Mouse (Mus musculus) embryonic facial prominence, embryonic 11.5 days (tissue): Measurements from ENCODE around the gene Zfp992. TPM values are rescaled to one million over a fixed set of nuclear protein-coding genes. Genes with fewer than 3 reads are reported as not detected.
"Not testable (repeated sequence)": the region's sequence is repeated elsewhere in the genome, so short reads cannot be mapped to it uniquely, and the experiment has no call there.

ENCODE experiments used
- ATAC-seq: fragments of 200-750 bp; cut with Nextera tagmentation; replicated peaks from 2 replicates; pipeline ENCODE4 v1.8.0; 2017; ENCODE audit warnings: low read depth; ENCODE audit not compliant: insufficient number of reproducible peaks, low FRiP score, low TSS enrichment
- DNase-seq: peaks from one replicate; pipeline ENCODE4 v3.0.0-alpha.2; 2015; ENCODE audit warnings: low spot score
- H3K27ac ChIP-seq: fragments of 300-500 bp; sonication (generic); replicated peaks from 2 replicates; pipeline ENCODE4 v1.5.1; 2014; ENCODE audit warnings: mild to moderate bottlenecking, low read depth, low read length, control low read depth
- H3K27me3 ChIP-seq: fragments of 300-500 bp; sonication (generic); 2 replicates; pipeline ENCODE4 v1.6.1; 2014; ENCODE audit warnings: mild to moderate bottlenecking, low read length, moderate library complexity, mixed read lengths; ENCODE audit not compliant: control insufficient read depth, insufficient read depth
- H3K36me3 ChIP-seq: fragments of 300-500 bp; sonication (generic); replicated peaks from 2 replicates; pipeline ENCODE4 v1.6.1; 2014; ENCODE audit warnings: low read depth, mild to moderate bottlenecking, low read length, moderate library complexity, mixed read lengths; ENCODE audit not compliant: control insufficient read depth, insufficient read depth
- H3K4me1 ChIP-seq: fragments of 300-500 bp; sonication (generic); 2 replicates; pipeline ENCODE4 v1.6.1; 2014; ENCODE audit warnings: low read length, mixed read lengths; ENCODE audit not compliant: control insufficient read depth, insufficient read depth
- H3K4me2 ChIP-seq: fragments of 300-500 bp; sonication (generic); 2 replicates; pipeline ENCODE4 v1.6.1; 2014; ENCODE audit warnings: low read depth, mild to moderate bottlenecking, control low read depth, low read length, moderate library complexity
- H3K4me3 ChIP-seq: fragments of 300-500 bp; sonication (generic); 2 replicates; pipeline ENCODE4 v1.5.1; 2014; ENCODE audit warnings: low read depth, low read length, control low read depth
- H3K9ac ChIP-seq: fragments of 300-500 bp; sonication (generic); replicated peaks from 2 replicates; pipeline ENCODE4 v1.6.1; 2014; ENCODE audit warnings: mild to moderate bottlenecking, control low read depth, low read length
- H3K9me3 ChIP-seq: fragments of 300-500 bp; sonication (generic); replicated peaks from 2 replicates; pipeline ENCODE4 v1.6.1; 2016; ENCODE audit warnings: mild to moderate bottlenecking, low read length, inconsistent platforms, mixed read lengths; ENCODE audit not compliant: control insufficient read depth
- WGBS: fragments of 180-500 bp; shearing (Covaris S2); extraction: QIAGEN DNeasy Blood & Tissue Kit; methylation state at CpG from one replicate; pipeline ENCODE4 v1.1.7; 2014; 5-methylcytosine and 5-hydroxymethylcytosine counted together
- polyA plus RNA-seq: library from polyadenylated mRNA; unstranded; fragments of >200 nt; fragmentation: Nextera tagmentation; extraction: Ambion mirVana; gene quantifications from 2 replicates; pipeline ENCODE4 v1.2.1, GENCODE M21; 2014

Zfp992 gene
- polyA plus RNA-seq, result 4.8 and 5.0 TPM in 2 replicates

GRCm38 (mm10) chr4:146448950-146449349 lies at the start of gene Zfp992:
Zfp992 (plus strand) TSS chr4:146449023.
- WGBS, result 87% methylated on average over 2 of the region's 2 CpGs
- not testable (repeated sequence) for H3K36me3 ChIP-seq, H3K4me2 ChIP-seq, H3K4me3 ChIP-seq, H3K9me3 ChIP-seq, H3K27me3 ChIP-seq, H3K27ac ChIP-seq, H3K4me1 ChIP-seq, H3K9ac ChIP-seq, DNase-seq
- 0 out of 2 replicates have a peak, but pooled peaks have one; percentile 52 for ATAC-seq

GRCm38 (mm10) chr4:146429467-146429866 lies 19.4 kb upstream of the Zfp992 start:
- H3K27me3 ChIP-seq, H3K4me3 ChIP-seq, H3K9me3 ChIP-seq, H3K9ac ChIP-seq, H3K4me1 ChIP-seq, H3K36me3 ChIP-seq, H3K4me2 ChIP-seq, H3K27ac ChIP-seq, DNase-seq, ATAC-seq: not testable (repeated sequence)
- WGBS, result 0% methylated on average over 1 of the region's 1 CpGs

- H3K4me1 ChIP-seq, H3K9ac ChIP-seq, H3K36me3 ChIP-seq, H3K27me3 ChIP-seq, ATAC-seq, H3K9me3 ChIP-seq, H3K4me3 ChIP-seq, H3K27ac ChIP-seq, H3K4me2 ChIP-seq, DNase-seq: not testable (repeated sequence)
- WGBS, result 73% methylated on average over 2 of the region's 2 CpGs
Observed at GRCm38 (mm10) chr4:146430876-146431275, 17.9 kb upstream of the Zfp992 start.

- H3K4me1 ChIP-seq, H3K4me2 ChIP-seq, H3K27ac ChIP-seq, ATAC-seq, DNase-seq, H3K27me3 ChIP-seq, H3K9ac ChIP-seq, H3K4me3 ChIP-seq, H3K36me3 ChIP-seq, H3K9me3 ChIP-seq: not testable (repeated sequence)
- 87% methylated on average over 2 of the region's 2 CpGs for WGBS
Observed at GRCm38 (mm10) chr4:146435539-146435938, 13.3 kb upstream of the Zfp992 start.

- H3K9ac ChIP-seq, H3K36me3 ChIP-seq, H3K4me3 ChIP-seq, H3K9me3 ChIP-seq, H3K4me1 ChIP-seq, ATAC-seq, H3K4me2 ChIP-seq, DNase-seq, H3K27me3 ChIP-seq, H3K27ac ChIP-seq: not testable (repeated sequence)
- WGBS, result 95% methylated on average over 1 of the region's 2 CpGs
Observed at GRCm38 (mm10) chr4:146437256-146437655, 11.6 kb upstream of the Zfp992 start.

- ATAC-seq, DNase-seq, H3K27me3 ChIP-seq: not testable (repeated sequence)
Observed at GRCm38 (mm10) chr4:146444345-146444744, 4.5 kb upstream of the Zfp992 start.

GRCm38 (mm10) chr4:146445121-146445520 lies 3.7 kb upstream of the Zfp992 start:
- not testable (repeated sequence) for ATAC-seq, H3K36me3 ChIP-seq, H3K27me3 ChIP-seq, H3K27ac ChIP-seq, H3K4me1 ChIP-seq, H3K4me2 ChIP-seq, H3K4me3 ChIP-seq, DNase-seq, H3K9me3 ChIP-seq, H3K9ac ChIP-seq

More at GRCm38 (mm10) chr4:146444345-146444744, 4.5 kb upstream of the Zfp992 start:
- H3K27ac ChIP-seq, H3K4me1 ChIP-seq, H3K4me3 ChIP-seq, H3K36me3 ChIP-seq, H3K4me2 ChIP-seq, H3K9me3 ChIP-seq, H3K9ac ChIP-seq: not testable (repeated sequence)

- H3K4me1 ChIP-seq, H3K4me2 ChIP-seq, H3K27ac ChIP-seq, DNase-seq, H3K9ac ChIP-seq, ATAC-seq, H3K27me3 ChIP-seq, H3K9me3 ChIP-seq, H3K36me3 ChIP-seq, H3K4me3 ChIP-seq: not testable (repeated sequence)
- WGBS, result 80% methylated on average over 4 of the region's 4 CpGs
Observed at GRCm38 (mm10) chr4:146446135-146446534, 2.7 kb upstream of the Zfp992 start.
